Mouse (Mus musculus) heart, adult 9 months (tissue): ENCODE measurements around the gene Rnf41.

Experiments used
- DNase-seq, 2 experiments: peaks; one replicate each; pipeline ENCODE4 v3.0.0; 2022; ENCODE audit warnings: low spot score in 2 of 2

Rnf41 gene

GRCm38 (mm10) chr10:128385902-128386301 lies 25.6 kb upstream of the Rnf41 start:
- no peak for DNase-seq

DNA sequence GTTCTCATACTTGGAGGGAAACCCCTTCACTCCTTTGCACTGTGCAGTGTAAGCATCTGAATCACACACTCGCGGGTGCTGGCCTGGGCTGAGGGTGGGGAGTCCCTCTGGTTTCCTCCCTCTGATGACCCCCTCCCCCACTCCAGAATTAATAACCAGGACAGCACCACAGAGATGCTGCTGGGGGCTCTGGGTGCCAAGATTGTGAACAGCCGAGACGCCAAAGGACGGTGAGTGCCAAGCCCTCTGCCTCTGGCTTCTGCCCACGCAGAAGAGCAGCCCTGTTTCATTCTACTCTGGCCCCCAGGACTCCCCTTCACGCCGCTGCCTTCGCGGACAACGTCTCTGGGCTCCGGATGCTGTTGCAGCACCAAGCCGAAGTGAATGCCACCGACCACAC lies 22.5 kb upstream of the Rnf41 start:
- no peak for DNase-seq

- no peak for DNase-seq
These were observed 21.9 kb upstream of the Rnf41 start for GRCm38 (mm10) chr10:128389570-128389969.

- DNase-seq = no peak
These were observed 21.1 kb upstream of the Rnf41 start for GRCm38 (mm10) chr10:128390366-128390765.

- peak; percentile 33 to 51 for DNase-seq
These were observed 19.6 kb upstream of the Rnf41 start for GRCm38 (mm10) chr10:128391850-128392249.

- DNase-seq = no peak
These were observed 15.3 kb upstream of the Rnf41 start for GRCm38 (mm10) chr10:128396017-128396673.

- no peak for DNase-seq
These were observed 14.7 kb upstream of the Rnf41 start for GRCm38 (mm10) chr10:128396716-128397264.

- no peak for DNase-seq
These were observed 14.0 kb upstream of the Rnf41 start for GRCm38 (mm10) chr10:128397466-128397865.

DNA sequence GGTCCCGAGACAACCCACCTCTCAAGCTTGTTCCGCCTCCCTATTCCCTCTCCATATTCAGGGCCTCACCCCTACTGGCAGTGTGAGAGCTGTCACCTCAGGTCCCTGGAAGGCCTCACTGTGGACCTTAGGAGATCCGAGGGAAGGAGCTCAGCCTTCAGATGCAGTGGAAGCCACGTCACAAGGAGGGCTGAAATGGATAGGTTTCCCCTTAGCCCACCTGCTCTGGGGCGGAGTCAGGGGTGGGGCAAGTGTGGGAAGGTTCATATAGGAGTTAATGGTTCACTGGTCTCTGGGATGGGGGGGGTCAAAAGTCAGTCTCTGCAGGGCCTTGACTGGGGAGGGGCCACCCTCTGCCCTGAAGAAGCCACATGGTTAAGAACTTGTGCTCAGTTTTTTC lies 11.1 kb upstream of the Rnf41 start:
- no peak for DNase-seq

DNA sequence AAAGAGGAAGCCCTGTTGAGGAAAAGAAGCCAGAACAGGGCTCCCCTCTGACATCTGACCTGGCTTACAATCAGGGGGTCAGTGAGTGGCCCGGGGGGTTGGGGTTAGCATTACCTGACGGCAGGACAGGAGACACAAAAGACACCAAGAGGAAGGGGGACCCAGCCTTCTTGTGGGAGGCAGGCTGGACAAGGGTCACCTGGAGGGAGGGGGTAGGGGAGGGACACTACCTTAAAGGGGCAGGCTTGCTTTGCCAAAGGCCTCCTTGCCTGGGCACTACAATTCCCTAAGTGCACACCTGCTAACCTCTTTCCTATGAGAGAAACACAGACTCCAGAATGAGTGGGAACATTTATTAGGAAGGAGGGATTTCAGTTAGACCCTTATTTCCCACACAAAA lies 10.4 kb upstream of the Rnf41 start, which contains the start of gene Slc39a5:
Slc39a5 (minus strand) TSS at position 174 of the 400 bp plus-strand sequence.
- no peak for DNase-seq

GRCm38 (mm10) chr10:128401638-128402037 lies 9.8 kb upstream of the Rnf41 start:
- no peak for DNase-seq

DNA sequence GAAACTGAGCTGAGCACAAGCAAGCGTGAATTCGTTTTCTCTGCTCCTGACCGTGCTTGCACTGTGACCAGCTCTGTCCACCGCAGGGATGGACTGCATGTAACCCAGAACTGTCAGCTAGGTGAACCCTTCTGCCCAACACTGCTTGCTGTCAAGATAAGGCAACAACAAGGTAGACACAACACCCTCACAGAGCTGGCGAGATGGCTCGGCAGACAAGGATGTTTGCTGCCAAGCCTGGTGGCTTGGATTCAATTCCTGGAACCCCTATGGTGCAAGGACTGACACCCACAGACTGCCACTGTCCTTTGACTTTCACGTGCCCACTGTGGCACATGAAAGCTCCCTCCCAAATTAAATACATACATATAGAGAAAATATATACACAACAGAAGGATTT lies 7.5 kb upstream of the Rnf41 start:
- DNase-seq = no peak

- DNase-seq = no peak
These were observed 2.6 kb upstream of the Rnf41 start for GRCm38 (mm10) chr10:128408591-128409535.

- DNase-seq = peak; percentile 97 to 98
These were observed 1.5 kb upstream of the Rnf41 start for GRCm38 (mm10) chr10:128409692-128410559.

DNA sequence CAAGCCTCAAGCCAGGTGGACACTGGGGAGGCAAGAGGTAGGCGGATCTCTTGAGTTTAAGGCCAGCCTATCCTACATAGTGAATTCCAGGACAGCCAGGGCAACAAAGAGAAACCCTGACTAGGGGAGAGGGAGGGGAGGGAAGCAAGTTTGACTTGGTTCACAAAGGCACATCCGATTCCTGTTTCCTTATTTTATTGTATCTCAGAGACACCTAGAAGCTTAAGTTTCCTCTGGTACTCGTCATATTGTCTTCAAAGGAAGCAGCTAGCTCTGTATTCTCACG lies 954 bp upstream of the Rnf41 start:
- DNase-seq = no peak

- no peak for DNase-seq
These were observed 561 bp downstream of the Rnf41 start for GRCm38 (mm10) chr10:128412055-128412381.

DNA sequence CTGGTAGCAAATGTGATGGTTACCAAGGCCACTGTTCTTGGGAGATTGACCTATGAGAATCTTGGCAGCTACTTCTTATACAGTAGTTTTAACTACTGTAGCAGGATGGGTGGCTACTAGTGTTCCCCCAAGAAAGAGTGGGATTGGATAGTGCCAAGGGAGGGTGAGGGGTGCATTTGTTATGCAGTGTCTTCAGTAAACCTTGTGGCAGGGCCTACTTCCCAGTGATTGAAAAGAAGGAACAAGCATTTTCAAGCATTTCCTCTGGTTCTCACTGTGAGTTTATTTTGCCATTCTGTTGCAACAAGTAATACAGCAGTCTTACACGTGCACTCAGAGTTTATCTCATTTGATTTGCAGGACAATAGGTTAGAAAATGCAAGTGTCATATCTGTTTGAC lies 1.1 kb downstream of the Rnf41 start:
- no peak for DNase-seq

DNA sequence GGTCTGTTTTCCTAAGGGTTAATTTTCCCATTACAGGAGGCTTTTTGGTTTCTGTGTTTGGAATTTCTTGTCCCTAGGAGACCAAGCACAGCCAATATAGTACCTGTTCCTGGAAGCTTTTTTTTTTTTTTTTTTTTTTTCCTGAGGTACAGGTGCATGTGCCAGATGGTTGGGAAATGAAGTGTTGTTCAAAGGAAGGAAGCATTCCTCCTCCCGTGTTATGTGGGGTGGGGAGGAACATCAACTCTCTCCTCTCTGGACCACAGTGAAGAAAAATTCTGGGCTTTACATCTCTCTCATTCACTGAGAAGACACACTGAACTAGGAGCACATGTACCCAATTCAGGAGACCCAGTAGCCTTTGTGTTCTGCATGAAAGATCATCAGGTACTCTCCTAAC lies 1.6 kb downstream of the Rnf41 start:
- DNase-seq = no peak

DNA sequence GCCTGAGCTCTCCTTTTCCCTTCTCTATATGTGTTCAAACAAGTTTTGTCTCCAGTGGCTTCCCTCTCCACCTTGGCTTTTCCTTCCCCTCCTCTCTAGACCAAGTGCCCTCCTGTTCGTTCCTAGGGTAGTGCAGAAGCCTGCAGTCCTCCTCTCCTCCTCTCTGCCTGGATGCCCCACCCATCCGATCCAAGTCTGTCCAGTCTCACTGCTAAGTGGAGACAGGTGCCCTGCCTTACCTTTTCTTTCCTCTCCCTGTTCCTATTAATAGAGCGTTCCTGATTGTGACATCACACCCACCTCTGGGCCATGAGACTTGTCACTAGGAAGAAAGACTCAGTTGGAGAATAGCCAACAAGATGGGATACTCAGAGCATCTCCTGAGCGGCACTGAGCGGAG lies 3.4 kb downstream of the Rnf41 start:
- DNase-seq = no peak

DNA sequence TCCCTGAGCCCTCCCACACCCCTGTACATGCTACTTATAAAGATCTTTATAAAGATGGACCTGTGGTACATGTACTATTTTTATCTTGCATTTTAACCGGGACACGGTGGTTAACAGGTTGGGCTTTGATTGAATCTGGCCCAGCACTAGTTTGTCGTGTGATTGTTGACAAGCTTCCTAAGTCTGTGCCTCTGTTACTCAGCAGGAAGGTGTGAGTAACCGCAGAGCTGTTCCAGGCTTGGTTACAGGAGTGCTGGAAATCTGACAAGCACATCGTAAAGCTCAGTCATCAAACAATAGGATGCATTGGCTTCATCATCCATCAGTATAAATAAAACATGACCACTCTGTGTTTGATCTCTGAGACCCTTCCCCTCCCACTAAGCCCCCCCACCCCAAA lies 11.0 kb downstream of the Rnf41 start:
- no peak for DNase-seq

GRCm38 (mm10) chr10:128424604-128425003 lies 13.1 kb downstream of the Rnf41 start:
- DNase-seq = no peak

GRCm38 (mm10) chr10:128425260-128425659 lies 13.8 kb downstream of the Rnf41 start:
- no peak for DNase-seq
